Mouse (Mus musculus) frontal cortex, postnatal 25 days (tissue): ENCODE measurements around the gene Kcnj4.

Experiments
- DNase-seq, 2 experiments: peaks; one replicate each; pipeline ENCODE4 v3.0.0; 2022; ENCODE audit warnings: low spot score in 2 of 2

Gene Kcnj4

GRCm38 (mm10) chr15:79455106-79455810 is 49.8 kb downstream of the Kcnj4 start, which contains the start of gene Csnk1e:
TSS of gene Csnk1e (minus strand) at chr15:79455566.
- DNase-seq, result no peak

- DNase-seq, result no peak
Observed at GRCm38 (mm10) chr15:79453831-79454230, 51.2 kb downstream of the Kcnj4 start.

GRCm38 (mm10) chr15:79448041-79448440 is 57.0 kb downstream of the Kcnj4 start:
- no peak for DNase-seq

- DNase-seq, result no peak
Observed at GRCm38 (mm10) chr15:79445786-79446654, 59.0 kb downstream of the Kcnj4 start.

- no peak for DNase-seq
Observed at GRCm38 (mm10) chr15:79443856-79444410, 61.1 kb downstream of the Kcnj4 start.

GRCm38 (mm10) chr15:79442961-79443518 is 62.0 kb downstream of the Kcnj4 start:
- DNase-seq, result no peak

GRCm38 (mm10) chr15:79442257-79442611 is 62.8 kb downstream of the Kcnj4 start:
- no peak for DNase-seq

- DNase-seq, result peak; percentile 59 to 64
Observed at GRCm38 (mm10) chr15:79441331-79442256, 63.4 kb downstream of the Kcnj4 start.

GRCm38 (mm10) chr15:79440651-79441330 is 64.2 kb downstream of the Kcnj4 start:
- DNase-seq, result no peak

GRCm38 (mm10) chr15:79440223-79440622 is 64.8 kb downstream of the Kcnj4 start:
- no peak for DNase-seq

- no peak for DNase-seq
Observed at GRCm38 (mm10) chr15:79439386-79439785, 65.7 kb downstream of the Kcnj4 start.

GRCm38 (mm10) chr15:79438816-79439215 is 66.2 kb downstream of the Kcnj4 start:
- DNase-seq, result no peak

GRCm38 (mm10) chr15:79438209-79438810 is 66.7 kb downstream of the Kcnj4 start:
- no peak for DNase-seq

GRCm38 (mm10) chr15:79437541-79438208 is 67.4 kb downstream of the Kcnj4 start:
- no peak for DNase-seq

GRCm38 (mm10) chr15:79436481-79436921 is 68.5 kb downstream of the Kcnj4 start:
- no peak for DNase-seq

- no peak for DNase-seq
Observed at GRCm38 (mm10) chr15:79435191-79435671, 69.8 kb downstream of the Kcnj4 start.
